Mouse (Mus musculus) E14TG2a.4 (cell line): ENCODE measurements at regions not wholly inside any gene's neighbourhood (a gene's known extent, or its start where the extent isn't known, plus 50 kb on each side); places are given as distances from the start of the nearest gene placed in this dataset.

Source experiments
- CTCF ChIP-seq: conservative IDR thresholded peaks from 2 replicates; pipeline ENCODE4 v1.5.1; 2014; ENCODE audit warnings: low read length
- NANOG ChIP-seq: IDR thresholded peaks from 2 replicates; pipeline ENCODE4 v1.6.1; 2014; ENCODE audit warnings: borderline replicate concordance, low read length, mixed read lengths
- POU5F1 ChIP-seq: IDR thresholded peaks from 2 replicates; pipeline ENCODE4 v1.6.1; 2014; ENCODE audit warnings: low read length, borderline replicate concordance

DNA sequence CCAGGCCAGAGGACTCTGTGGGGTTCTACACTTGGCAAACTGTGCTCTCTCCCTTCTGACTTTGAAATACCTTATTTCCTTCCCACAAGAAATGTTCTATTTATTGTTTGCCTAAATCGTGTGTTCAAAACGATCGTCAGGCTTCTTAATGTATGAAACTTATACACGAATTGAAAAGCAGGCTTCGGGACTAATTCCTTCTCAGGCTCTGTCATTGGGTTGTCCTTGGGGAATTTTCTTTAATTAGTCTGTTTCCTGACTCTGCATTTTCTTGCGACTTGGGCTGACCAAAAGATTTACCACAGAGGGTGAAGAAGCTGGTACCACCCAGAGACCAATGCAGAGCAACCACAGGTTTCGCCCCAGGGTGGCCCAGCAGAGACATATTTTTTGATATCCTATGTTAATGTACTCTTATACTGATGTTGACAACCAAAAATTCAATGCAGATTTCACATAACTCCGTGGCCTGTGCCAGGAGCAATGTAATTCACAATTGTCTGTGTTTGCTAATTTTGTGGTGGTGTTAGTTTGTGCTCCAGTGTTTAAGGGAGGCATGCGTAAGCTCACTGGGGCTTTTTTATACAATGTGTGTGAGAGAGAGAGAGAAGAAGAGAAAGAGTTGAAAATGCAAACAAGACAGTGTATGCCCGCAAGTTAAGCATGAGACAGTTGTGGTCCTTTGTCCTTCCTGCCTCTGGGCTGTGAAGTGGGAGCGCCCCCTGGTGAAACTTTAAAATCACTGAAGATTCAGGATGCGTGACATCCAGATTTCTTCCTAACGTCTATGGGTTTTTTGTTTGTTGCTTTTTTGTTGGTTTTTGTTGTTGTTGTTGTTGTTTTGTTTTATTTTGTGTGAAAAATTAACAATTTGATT, 452.7 kb downstream of the Sox2 start:
- TF ChIP-seq CTCF: peak; percentile 64
- TF ChIP-seq NANOG: no peak
- TF ChIP-seq POU5F1: no peak
